Mouse (Mus musculus) liver, embryonic 16.5 days (tissue): ENCODE measurements around the gene Gpatch4. TPM values are rescaled to one million over a fixed set of nuclear protein-coding genes. Genes with fewer than 3 reads are reported as not detected.
A peak's percentile ranks its signal among the peaks of the same experiment; 100 is the strongest.

Source experiments
- ATAC-seq: fragments of 200-750 bp; cut with Nextera tagmentation; 2 replicates; pipeline ENCODE4 v1.8.0; 2017; ENCODE audit warnings: low read depth, mild to moderate bottlenecking, moderate number of reproducible peaks, moderate library complexity
- H3K27ac ChIP-seq: fragments of 300-500 bp; sonication (generic); 2 replicates; pipeline ENCODE4 v1.5.1; 2014; ENCODE audit warnings: mild to moderate bottlenecking, low read length
- H3K27me3 ChIP-seq: fragments of 300-500 bp; sonication (generic); 2 replicates; pipeline ENCODE4 v1.6.1; 2014; ENCODE audit warnings: low read depth, low read length, mixed read lengths; ENCODE audit not compliant: control insufficient read depth, insufficient read depth
- H3K36me3 ChIP-seq: fragments of 300-500 bp; sonication (generic); 2 replicates; pipeline ENCODE4 v1.6.1; 2014; ENCODE audit warnings: mild to moderate bottlenecking; ENCODE audit not compliant: control insufficient read depth, insufficient read depth
- H3K4me1 ChIP-seq: fragments of 300-500 bp; sonication (generic); 2 replicates; pipeline ENCODE4 v1.6.1; 2014; ENCODE audit warnings: low read depth, low read length, mixed read lengths; ENCODE audit not compliant: control insufficient read depth
- H3K4me2 ChIP-seq: fragments of 300-500 bp; sonication (generic); 2 replicates; pipeline ENCODE4 v1.6.1; 2014; ENCODE audit warnings: low read depth, low read length, mixed read lengths
- H3K4me3 ChIP-seq: fragments of 300-500 bp; sonication (generic); 2 replicates; pipeline ENCODE4 v1.5.1; 2014; ENCODE audit warnings: low read depth, mild to moderate bottlenecking, low read length
- H3K9ac ChIP-seq: fragments of 300-500 bp; sonication (generic); 2 replicates; pipeline ENCODE4 v1.6.1; 2014; ENCODE audit warnings: low read depth, low read length
- H3K9me3 ChIP-seq: fragments of 300-500 bp; sonication (generic); replicated peaks from 2 replicates; pipeline ENCODE4 v1.6.1; 2016; ENCODE audit warnings: low read length; ENCODE audit not compliant: control insufficient read depth
- WGBS: fragments of 180-500 bp; shearing (Covaris S2); extraction: QIAGEN DNeasy Blood & Tissue Kit; methylation state at CpG from one replicate; pipeline ENCODE4 v1.1.7; 2014; ENCODE audit not compliant: insufficient replicate concordance; 5-methylcytosine and 5-hydroxymethylcytosine counted together
- polyA plus RNA-seq: library from polyadenylated mRNA; unstranded; fragments of >200 nt; fragmentation: Nextera tagmentation; extraction: Ambion mirVana; gene quantifications from 2 replicates; pipeline ENCODE4 v1.2.1, GENCODE M21; 2015

The Gpatch4 gene
- 13.2 and 14.1 TPM in 2 replicates for polyA plus RNA-seq

DNA sequence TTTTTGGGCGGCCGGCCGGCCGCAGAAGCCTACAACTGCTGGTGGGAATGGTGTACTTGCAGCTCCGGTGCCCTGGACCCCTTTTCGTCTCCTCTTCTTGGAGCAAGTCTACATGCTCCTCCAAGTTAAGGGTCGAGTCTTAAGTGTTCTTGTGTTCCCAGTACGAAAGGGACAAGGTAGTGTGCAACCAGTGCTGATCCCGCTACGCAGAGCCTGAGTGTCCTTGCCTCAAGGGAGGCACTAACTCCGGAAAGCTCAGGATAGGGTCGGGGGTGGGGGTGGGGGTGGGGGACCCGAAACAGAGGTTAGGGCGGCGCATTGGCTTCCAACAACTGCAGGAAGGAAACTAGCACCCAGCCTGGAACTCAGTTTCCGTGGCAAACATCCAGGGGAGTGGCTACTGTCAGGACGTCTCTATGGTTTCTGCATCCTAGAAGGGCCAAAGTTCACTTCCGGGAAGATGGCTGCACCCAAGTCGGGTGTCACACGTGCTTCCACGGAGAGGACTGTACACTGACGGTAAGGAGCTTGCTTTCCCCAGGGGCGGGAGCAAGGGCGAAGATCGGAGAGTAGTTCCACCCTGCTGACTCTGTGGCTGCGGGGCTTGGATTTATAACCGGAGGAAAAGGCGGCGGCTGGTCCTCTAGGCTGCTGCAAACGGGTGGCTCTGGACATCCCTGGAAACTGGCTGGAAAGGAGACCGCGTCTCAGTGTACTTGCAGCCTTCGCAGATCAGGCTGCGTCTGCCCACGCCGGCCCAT, at the start of gene Gpatch4:
Gpatch4 (plus strand) TSS at position 448 of the 761 bp plus-strand sequence.
- peak within 1 kb of the TSS; percentile 55 for H3K9ac ChIP-seq
- H3K9me3 ChIP-seq = no peaks in the 10 kb centered on the region
- WGBS = 7% methylated on average over 36 of the region's 36 CpGs
- peak within 1 kb of the TSS; percentile 75 for H3K4me2 ChIP-seq
- H3K36me3 ChIP-seq = no peaks in the 10 kb centered on the region
- H3K27ac ChIP-seq = no peak within 1 kb of the TSS
- peaks cover 3% of the 10 kb centered on the region for H3K27me3 ChIP-seq
- peak; percentile 94 for ATAC-seq
- peaks cover 9% of the 10 kb centered on the region for H3K4me1 ChIP-seq
- H3K4me3 ChIP-seq = peak within 1 kb of the TSS; percentile 74

DNA sequence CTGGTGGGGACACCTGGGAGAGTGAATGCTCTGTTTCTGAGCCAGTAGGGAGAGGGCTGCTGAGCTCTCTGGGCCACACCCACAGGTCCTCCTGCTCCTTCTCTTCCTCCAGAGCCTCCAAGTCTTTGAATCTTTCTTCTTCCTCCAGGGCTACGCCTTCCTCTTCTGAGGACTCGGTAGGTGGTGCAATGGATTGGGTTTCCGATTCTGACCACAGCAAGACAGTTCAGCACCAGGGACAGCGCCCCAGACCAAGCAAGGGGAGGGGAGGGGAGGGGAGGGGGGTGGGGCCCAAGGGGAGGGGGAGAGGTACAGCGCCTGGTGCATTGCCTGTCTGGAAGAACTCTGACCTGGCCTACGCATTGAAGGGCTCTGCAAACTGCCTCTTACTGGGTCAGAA, 49.5 kb upstream of the Gpatch4 start:
- ATAC-seq = no peak

DNA sequence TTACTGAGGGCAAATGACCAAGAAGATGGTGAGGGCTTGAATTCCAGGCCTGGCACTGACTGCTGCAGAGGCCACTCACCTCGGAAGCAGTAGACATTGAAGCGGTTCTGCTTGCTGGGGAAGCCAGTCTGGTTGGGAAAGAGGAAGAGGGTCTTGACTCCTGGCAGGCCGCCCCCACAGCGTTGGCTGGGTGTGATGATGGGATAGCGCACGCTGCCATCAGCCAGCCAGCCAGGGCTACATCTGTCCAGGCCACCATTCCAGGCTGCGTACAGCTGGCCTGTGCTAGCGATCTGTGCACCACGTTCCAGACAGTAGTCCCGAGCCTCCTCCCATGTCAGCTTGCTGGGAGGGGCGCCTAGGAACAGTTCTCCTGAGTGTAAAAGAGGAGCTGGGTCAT, 47.6 kb upstream of the Gpatch4 start:
- Histone ChIP-seq H3K9me3 (no peaks in the 10 kb centered on the region), H3K4me2 (no peak overlapping the region), H3K9ac (no peak overlapping the region), H3K36me3 (no peaks in the 10 kb centered on the region), H3K27ac (no peak overlapping the region), H3K4me1 (no peaks in the 10 kb centered on the region; the same call in 1 of the 2 replicates), H3K27me3 (peaks cover 66% of the 10 kb centered on the region), H3K4me3 (no peak overlapping the region)
- no peak for ATAC-seq
- WGBS = 18% methylated on average over 11 of the region's 11 CpGs

More for the DNA sequence above, 49.5 kb upstream of the Gpatch4 start:
- no peaks in the 10 kb centered on the region; the same call in 1 of the 2 replicates for H3K4me1 ChIP-seq
- no peak overlapping the region for H3K27ac ChIP-seq
- H3K4me3 ChIP-seq = no peak overlapping the region
- WGBS = 2% methylated on average over 5 of the region's 6 CpGs
- H3K9me3 ChIP-seq = no peaks in the 10 kb centered on the region
- no peak overlapping the region for H3K4me2 ChIP-seq
- no peaks in the 10 kb centered on the region for H3K36me3 ChIP-seq
- H3K27me3 ChIP-seq = peaks cover 59% of the 10 kb centered on the region
- no peak overlapping the region for H3K9ac ChIP-seq

DNA sequence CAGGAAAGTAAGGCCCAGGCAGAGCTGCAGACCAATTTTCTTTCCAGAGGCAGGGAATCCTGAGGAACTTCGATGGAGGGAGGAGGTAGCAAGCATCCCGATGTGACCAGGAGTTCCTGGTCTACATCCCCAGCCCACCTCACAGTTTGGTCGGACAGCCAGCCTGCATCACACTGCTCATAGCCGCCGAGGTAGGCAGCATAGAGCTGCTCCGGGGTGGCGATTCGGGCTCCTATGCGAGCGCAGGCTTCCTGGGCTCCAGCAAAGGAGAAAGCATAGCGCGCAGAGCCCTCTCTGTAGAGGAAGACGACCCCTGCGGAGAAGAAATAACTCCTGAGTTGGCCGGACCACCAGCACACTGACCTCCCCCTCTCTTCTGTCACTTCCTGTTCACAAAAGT, 46.5 kb upstream of the Gpatch4 start:
- Histone ChIP-seq H3K9ac (no peak overlapping the region), H3K4me2 (no peak overlapping the region), H3K36me3 (no peaks in the 10 kb centered on the region), H3K27ac (no peak overlapping the region), H3K4me3 (no peak overlapping the region), H3K4me1 (no peaks in the 10 kb centered on the region; the same call in 1 of the 2 replicates), H3K9me3 (no peaks in the 10 kb centered on the region), H3K27me3 (peaks cover 77% of the 10 kb centered on the region)
- 1% methylated on average over 14 of the region's 15 CpGs for whole genome bisulfite sequencing
- ATAC-seq = no peak

DNA sequence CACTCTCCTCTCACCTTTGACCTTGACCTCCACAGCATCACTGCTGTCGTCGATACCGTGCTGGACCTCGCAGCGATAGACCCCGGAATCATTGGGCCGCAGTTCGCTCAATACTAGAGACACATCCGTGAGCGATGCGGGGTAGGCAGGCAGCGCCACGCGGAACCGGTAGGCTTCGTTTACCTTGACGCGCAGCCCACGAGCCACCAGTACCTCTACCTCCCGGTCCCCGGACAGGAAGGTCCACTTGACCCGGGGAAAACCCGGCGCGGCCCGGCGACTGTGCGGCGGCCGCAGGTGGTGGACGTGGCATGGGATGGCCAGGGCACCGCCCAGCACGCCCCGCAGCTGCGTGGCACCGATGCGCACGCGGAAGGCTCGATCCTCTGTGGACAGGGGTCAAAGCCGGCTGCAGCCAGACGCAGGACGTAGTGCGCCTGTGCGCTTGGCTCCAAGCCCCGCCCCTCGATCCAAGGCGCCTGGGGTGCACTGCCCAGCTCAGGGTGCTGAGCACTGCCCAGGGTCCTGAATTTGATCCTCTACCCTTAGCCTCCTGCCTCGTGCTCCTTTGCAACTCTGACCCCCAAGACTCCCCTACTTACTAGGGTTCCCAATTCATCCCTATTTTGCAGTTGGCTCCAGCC, 45.8 kb upstream of the Gpatch4 start:
- ATAC-seq = no peak
- WGBS = 1% methylated on average over 49 of the region's 49 CpGs
- peaks cover 84% of the 10 kb centered on the region for H3K27me3 ChIP-seq

DNA sequence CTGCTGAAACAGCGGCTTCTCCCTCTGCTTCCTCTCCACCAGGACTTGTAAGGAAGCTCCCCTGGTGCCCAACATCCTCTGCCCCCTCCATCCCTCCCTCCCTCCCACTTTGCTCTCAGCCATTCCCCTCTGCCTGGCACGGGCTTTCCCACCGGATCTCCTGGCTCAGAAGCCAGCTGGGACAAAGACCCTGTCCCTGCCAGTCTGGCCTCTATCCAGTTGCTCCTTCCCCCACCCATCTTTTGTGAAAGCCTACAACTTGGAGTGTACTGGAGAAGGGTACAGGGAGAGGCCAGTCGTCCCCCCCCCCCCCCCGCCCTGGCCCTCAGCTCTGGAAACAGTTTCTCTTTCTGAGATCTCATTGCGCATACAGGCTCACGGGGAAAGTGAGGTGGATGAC, 44.2 kb upstream of the Gpatch4 start:
- no peak overlapping the region for H3K4me2 ChIP-seq
- peaks cover 96% of the 10 kb centered on the region for H3K27me3 ChIP-seq
- H3K36me3 ChIP-seq = no peaks in the 10 kb centered on the region
- no peaks in the 10 kb centered on the region for H3K9me3 ChIP-seq
- H3K4me1 ChIP-seq = no peaks in the 10 kb centered on the region; the same call in 1 of the 2 replicates
- H3K4me3 ChIP-seq = no peak overlapping the region
- WGBS = 4% methylated on average over 6 of the region's 7 CpGs
- ATAC-seq = no peak
- no peak overlapping the region for H3K27ac ChIP-seq
- H3K9ac ChIP-seq = no peak overlapping the region

More for the DNA sequence above, 45.8 kb upstream of the Gpatch4 start:
- Histone ChIP-seq H3K4me1 (no peaks in the 10 kb centered on the region; the same call in 1 of the 2 replicates), H3K36me3 (no peaks in the 10 kb centered on the region), H3K9me3 (no peaks in the 10 kb centered on the region), H3K27ac (no peak overlapping the region), H3K4me2 (0 out of 2 replicates have a peak overlapping the region, but pooled peaks have one; percentile 5), H3K4me3 (peak overlapping the region; percentile 8; the same call in 1 of the 2 replicates), H3K9ac (no peak overlapping the region)

DNA sequence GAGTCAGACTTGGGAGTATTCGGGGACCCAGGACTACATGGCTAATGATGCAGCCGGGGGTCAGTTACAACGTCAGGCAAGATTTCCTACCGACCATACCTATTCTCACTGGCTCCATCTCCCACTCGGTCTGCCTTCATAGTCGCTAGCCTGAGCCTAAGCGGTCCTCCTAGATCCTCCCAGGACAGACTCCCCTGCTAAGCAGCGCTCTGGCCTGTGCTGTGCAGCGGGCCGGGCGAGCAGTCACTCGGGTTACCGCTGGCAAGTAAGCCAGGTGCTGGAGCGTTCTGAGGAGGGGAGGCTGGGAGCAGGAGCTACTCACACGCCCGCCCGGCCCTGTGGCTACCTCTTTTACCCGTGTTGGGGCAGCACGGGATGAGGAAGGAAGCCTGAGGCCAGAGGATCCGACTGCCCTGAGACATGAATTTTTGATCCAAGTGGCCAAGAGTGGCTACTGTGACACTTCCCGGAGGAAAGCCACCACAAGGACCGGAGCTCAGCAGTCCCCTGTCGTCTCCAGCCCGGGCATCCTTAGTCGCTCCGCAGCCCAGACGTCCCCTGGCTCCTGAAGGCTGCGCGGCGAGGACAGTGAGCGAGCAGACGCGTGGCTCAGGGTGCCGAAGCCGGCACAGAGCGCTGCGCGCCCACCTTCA, 43.5 kb upstream of the Gpatch4 start:
- Histone ChIP-seq H3K9me3 (no peaks in the 10 kb centered on the region), H3K4me3 (no peak overlapping the region), H3K36me3 (no peaks in the 10 kb centered on the region), H3K27ac (no peak overlapping the region), H3K4me2 (no peak overlapping the region), H3K4me1 (no peaks in the 10 kb centered on the region; the same call in 1 of the 2 replicates), H3K9ac (no peak overlapping the region), H3K27me3 (peaks cover 93% of the 10 kb centered on the region)
- 1% methylated on average over 38 of the region's 38 CpGs for WGBS
- no peak for ATAC-seq

DNA sequence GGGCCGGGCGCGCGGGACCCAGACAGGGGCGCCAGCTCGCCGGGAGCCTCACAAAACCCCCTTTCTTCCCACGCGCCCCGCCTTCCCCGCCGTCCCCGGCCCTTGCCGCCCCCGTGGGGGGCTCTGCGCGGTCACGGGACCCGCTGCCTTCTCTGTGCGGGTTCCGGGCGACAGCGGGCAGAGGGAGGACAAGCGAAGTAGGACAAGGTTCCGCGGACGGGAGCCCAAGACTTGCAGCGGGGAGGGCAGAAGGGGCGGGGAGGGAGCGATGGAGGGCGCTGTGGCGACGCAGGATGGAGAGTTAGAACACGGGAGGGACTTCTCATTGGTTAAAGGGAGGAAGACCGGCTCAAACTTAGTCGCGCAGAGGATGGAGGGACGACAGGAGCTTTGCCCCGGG, 42.7 kb upstream of the Gpatch4 start, which contains the start of gene Bcan:
Bcan (minus strand) TSS at position 50 of the 400 bp plus-strand sequence.
- Histone ChIP-seq H3K4me1 (no peaks in the 10 kb centered on the region; the same call in 1 of the 2 replicates), H3K36me3 (no peaks in the 10 kb centered on the region), H3K4me3 (0 out of 2 replicates have a peak within 1 kb of the TSS, but pooled peaks have one; percentile 5), H3K9ac (no peak within 1 kb of the TSS), H3K27ac (no peak within 1 kb of the TSS), H3K4me2 (no peak within 1 kb of the TSS), H3K9me3 (no peaks in the 10 kb centered on the region), H3K27me3 (peaks cover 85% of the 10 kb centered on the region)
- no peak for ATAC-seq
- 2% methylated on average over 33 of the region's 39 CpGs for WGBS
